Mouse (Mus musculus) CD4-positive naive resting alpha-beta T cell, adult 57 days (primary cell): Measurements from ENCODE around the gene Ccm2. TPM values are rescaled to one million over a fixed set of nuclear protein-coding genes. Genes with fewer than 3 reads are reported as not detected.

ENCODE experiments used
- total RNA-seq: library from RNA; stranded (reverse); gene quantifications from one replicate; pipeline ENCODE4 v1.2.4, GENCODE M21; 2023

Ccm2 gene
- total RNA-seq: 345 TPM

GRCm38 (mm10) chr11:6546205-6547013 lies at the start of gene Ccm2:
Ccm2 (plus strand) TSS chr11:6546887.

GRCm38 (mm10) chr11:6520507-6521173 lies 26.0 kb upstream of the Ccm2 start, which contains the start of gene Myo1g:
Myo1g (minus strand) TSS chr11:6520965.

GRCm38 (mm10) chr11:6605491-6606399 lies 59.1 kb downstream of the Ccm2 start, which contains the start of gene Nacad:
Nacad (minus strand) TSS chr11:6606053.

GRCm38 (mm10) chr11:6625478-6626387 lies 79.0 kb downstream of the Ccm2 start, which contains the start of gene Tbrg4:
Tbrg4 (minus strand) TSS chr11:6626067.

GRCm38 (mm10) chr11:6638537-6638936 lies 91.8 kb downstream of the Ccm2 start, which contains the start of gene Wap:
Wap (minus strand) TSS chr11:6638637.

Other genes starting within 250 kb of the Ccm2 start
- 90.7 TPM for gene Zmiz2, start 157.8 kb upstream of the Ccm2 start, total RNA-seq
- 1,278 TPM for gene Ppia, start 131.4 kb upstream of the Ccm2 start, total RNA-seq
- gene H2afv, start 102.4 kb upstream of the Ccm2 start, total RNA-seq: 53.0 TPM
- gene Purb, start 71.0 kb upstream of the Ccm2 start, total RNA-seq: 67.2 TPM
- gene Myo1g, start 25.9 kb upstream of the Ccm2 start, total RNA-seq: 216 TPM
- not detected for gene Nacad, start 59.2 kb downstream of the Ccm2 start, total RNA-seq
- 156 TPM for gene Tbrg4, start 79.2 kb downstream of the Ccm2 start, total RNA-seq
- not detected for gene Wap, start 91.8 kb downstream of the Ccm2 start, total RNA-seq
- 51.6 TPM for gene Ramp3, start 111.6 kb downstream of the Ccm2 start, total RNA-seq